In the genomic region with DNA sequence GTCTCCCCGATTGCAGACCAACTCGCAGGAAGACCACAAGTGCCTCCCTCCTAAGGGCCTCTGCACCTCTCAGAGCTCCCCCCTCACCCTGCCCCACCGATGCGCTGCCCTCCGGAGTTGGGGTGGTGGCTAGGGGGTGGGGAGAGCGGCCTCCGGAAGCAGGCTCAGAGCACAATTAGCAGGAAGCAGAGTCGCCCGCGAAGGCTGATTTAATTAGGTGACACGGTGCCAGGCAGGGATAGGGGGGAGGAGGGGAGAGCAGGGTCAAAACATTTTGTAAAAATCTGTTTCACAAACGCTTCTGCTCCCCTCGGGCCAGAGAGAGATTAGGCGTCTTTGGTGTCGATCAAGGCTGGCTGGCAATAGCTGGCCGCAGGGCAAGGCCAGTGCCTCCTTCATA, we compare ENCODE assay signal across 9 mouse cellular contexts.
DNase-seq lines count a peak whose midpoint lies in the region; ATAC-seq and TF ChIP-seq lines count a peak whose summit lies in the region.
"Had no signal": no experiment of that assay in that cellular context is flagged by ENCODE, and none has a peak within 500 bp of the region (broad histone marks: within the 10 kb centered on the region; RNA-seq: fewer than 3 reads in every experiment).

No protein-coding gene starts in this region.

- H3K36me3 ChIP-seq in lung, embryonic 15.5 days = no peaks in the 10 kb centered on the region
- H3K36me3 ChIP-seq in forebrain, embryonic 11.5 days (ENCODE audit: control insufficient read depth, insufficient read depth, low read length) = no peaks in the 10 kb centered on the region
- no peaks in the 10 kb centered on the region for H3K36me3 ChIP-seq in hindbrain, postnatal 0 days (ENCODE audit: insufficient read depth, low read length)
- H3K36me3 ChIP-seq in neural tube, embryonic 14.5 days (ENCODE audit: control insufficient read depth, insufficient read depth, low read length) = no peaks in the 10 kb centered on the region

- H3K27me3 ChIP-seq in lung, embryonic 15.5 days = peaks cover 76% of the 10 kb centered on the region
- H3K27me3 ChIP-seq in forebrain, embryonic 11.5 days (ENCODE audit: control insufficient read depth, insufficient read depth, low read length) = peaks cover 35% of the 10 kb centered on the region
- peaks cover 31% of the 10 kb centered on the region for H3K27me3 ChIP-seq in hindbrain, postnatal 0 days (ENCODE audit: insufficient read depth, low read length)
- H3K27me3 ChIP-seq in neural tube, embryonic 14.5 days (ENCODE audit: control insufficient read depth, insufficient read depth, low read length) = peaks cover 14% of the 10 kb centered on the region; the same call in 1 of the 2 replicates

- no peak for TF ChIP-seq CTCF in hindbrain, postnatal 0 days (IDR thresholded peaks at IDR 0.05; ENCODE audit: low read depth)

- no peak overlapping the region for H3K27ac ChIP-seq in lung, embryonic 15.5 days
- no peak overlapping the region for H3K27ac ChIP-seq in forebrain, embryonic 11.5 days (ENCODE audit: low read depth, low read length)
- H3K27ac ChIP-seq in hindbrain, postnatal 0 days = no peak overlapping the region
- peak overlapping the region; percentile 39; the same call in 1 of the 2 replicates for H3K27ac ChIP-seq in neural tube, embryonic 14.5 days (ENCODE audit: low read depth, low read length)

- peaks cover 5% of the 10 kb centered on the region for H3K4me1 ChIP-seq in lung, embryonic 15.5 days
- H3K4me1 ChIP-seq in forebrain, embryonic 11.5 days (replicated peaks; ENCODE audit: control insufficient read depth, insufficient read depth, low read length) = peaks cover 5% of the 10 kb centered on the region; the same call in 1 of the 2 replicates
- 0 out of 2 replicates have a peak, but pooled peaks cover 5% of the 10 kb centered on the region for H3K4me1 ChIP-seq in hindbrain, postnatal 0 days (ENCODE audit: insufficient read depth, low read length)
- peaks cover 3% of the 10 kb centered on the region; the same call in 1 of the 2 replicates for H3K4me1 ChIP-seq in neural tube, embryonic 14.5 days (ENCODE audit: control insufficient read depth, insufficient read depth, low read length)

- 1% methylated on average over 16 of the region's 16 CpGs for WGBS in lung, embryonic 15.5 days
- 1% methylated on average over 16 of the region's 16 CpGs for WGBS in forebrain, embryonic 11.5 days
- 1% methylated on average over 16 of the region's 16 CpGs for WGBS in hindbrain, postnatal 0 days
- 1% methylated on average over 16 of the region's 16 CpGs for WGBS in neural tube, embryonic 14.5 days

- peak overlapping the region; percentile 28 for H3K4me2 ChIP-seq in lung, embryonic 15.5 days
- peak overlapping the region; percentile 48 for H3K4me2 ChIP-seq in forebrain, embryonic 11.5 days (ENCODE audit: low read depth, low read length, severe bottlenecking)
- peak overlapping the region; percentile 47 for H3K4me2 ChIP-seq in hindbrain, postnatal 0 days (ENCODE audit: low read depth, low read length)
- H3K4me2 ChIP-seq in neural tube, embryonic 14.5 days (ENCODE audit: low read depth, low read length) = peak overlapping the region; percentile 32; the same call in 1 of the 2 replicates

- no peak overlapping the region for H3K4me3 ChIP-seq in lung, embryonic 15.5 days
- peak overlapping the region; percentile 7; the same call in 1 of the 2 replicates for H3K4me3 ChIP-seq in forebrain, embryonic 11.5 days (ENCODE audit: low read depth, low read length)
- peak overlapping the region; percentile 10 for H3K4me3 ChIP-seq in hindbrain, postnatal 0 days (ENCODE audit: low read length)
- H3K4me3 ChIP-seq in neural tube, embryonic 14.5 days (ENCODE audit: low read depth, low read length) = no peak overlapping the region

- no peak for ATAC-seq in lung, embryonic 15.5 days (ENCODE audit: borderline replicate concordance, extremely low read depth, low FRiP score, low TSS enrichment)
- no peak for ATAC-seq in forebrain, embryonic 11.5 days (replicated peaks; ENCODE audit: low FRiP score)
- peak; percentile 35; the same call in 1 of the 2 replicates for ATAC-seq in hindbrain, postnatal 0 days
- ATAC-seq in neural tube, embryonic 14.5 days (ENCODE audit: low read depth) = no peak; the same call in 1 of the 2 replicates
- no peak for ATAC-seq in granulocyte monocyte progenitor cell, adult 5-6 weeks (replicated peaks; ENCODE audit: poor library complexity, severe bottlenecking)
- ATAC-seq: inflammation-experienced regulatory T-cells, adult 6 months had no signal

- H3K9me3 ChIP-seq in lung, embryonic 15.5 days = no peaks in the 10 kb centered on the region
- H3K9me3 ChIP-seq in forebrain, embryonic 11.5 days (ENCODE audit: control insufficient read depth, low read length) = no peaks in the 10 kb centered on the region
- no peaks in the 10 kb centered on the region for H3K9me3 ChIP-seq in hindbrain, postnatal 0 days (ENCODE audit: low read length)
- no peaks in the 10 kb centered on the region for H3K9me3 ChIP-seq in neural tube, embryonic 14.5 days (ENCODE audit: control insufficient read depth, low read length)

- DNase-seq in lung, postnatal 25 days (ENCODE audit: low spot score) = no peak
- peak; percentile 58 for DNase-seq in forebrain, embryonic 11.5 days (ENCODE audit: low spot score)
- DNase-seq in hindbrain, postnatal 0 days (ENCODE audit: low spot score) = peak; percentile 20
- no peak for DNase-seq in spleen, postnatal 4 days (ENCODE audit: low spot score in 2 of 2)
- DNase-seq: right cerebral cortex, postnatal 25 days had no signal

- H3K9ac ChIP-seq in lung, embryonic 15.5 days = no peak overlapping the region
- H3K9ac ChIP-seq in forebrain, embryonic 11.5 days (ENCODE audit: low read length) = no peak overlapping the region
- no peak overlapping the region for H3K9ac ChIP-seq in hindbrain, postnatal 0 days (replicated peaks; ENCODE audit: low read length)
- H3K9ac ChIP-seq in neural tube, embryonic 14.5 days (replicated peaks; ENCODE audit: low read depth, low read length) = peak overlapping the region; percentile 46

Comparison
In these comparisons a context has a peak if more than half of its experiments do, and no peak if none do; other contexts are left out.
1. H3K4me3 ChIP-seq: peak in forebrain, embryonic 11.5 days (single experiment) and hindbrain, postnatal 0 days (single experiment); none in lung, embryonic 15.5 days (single experiment) and neural tube, embryonic 14.5 days (single experiment).
2. DNase-seq: peak in forebrain, embryonic 11.5 days (single experiment) and hindbrain, postnatal 0 days (single experiment); none in lung, postnatal 25 days (single experiment) and spleen, postnatal 4 days (0 of 2).
3. Peak in every context shown above with its lines, with median percentiles within 50 percentile points of each other: H3K4me2 ChIP-seq.